Mouse (Mus musculus): ENCODE results near the gene St6galnac5. TPM values are rescaled to one million over a fixed set of nuclear protein-coding genes. Genes with fewer than 3 reads are reported as not detected.
A peak's percentile ranks its signal among the peaks of the same experiment; 100 is the strongest.

St6galnac5 gene
- total RNA-seq, 2 experiments from 2014 or later: 29.9 to 41.2 TPM

DNA sequence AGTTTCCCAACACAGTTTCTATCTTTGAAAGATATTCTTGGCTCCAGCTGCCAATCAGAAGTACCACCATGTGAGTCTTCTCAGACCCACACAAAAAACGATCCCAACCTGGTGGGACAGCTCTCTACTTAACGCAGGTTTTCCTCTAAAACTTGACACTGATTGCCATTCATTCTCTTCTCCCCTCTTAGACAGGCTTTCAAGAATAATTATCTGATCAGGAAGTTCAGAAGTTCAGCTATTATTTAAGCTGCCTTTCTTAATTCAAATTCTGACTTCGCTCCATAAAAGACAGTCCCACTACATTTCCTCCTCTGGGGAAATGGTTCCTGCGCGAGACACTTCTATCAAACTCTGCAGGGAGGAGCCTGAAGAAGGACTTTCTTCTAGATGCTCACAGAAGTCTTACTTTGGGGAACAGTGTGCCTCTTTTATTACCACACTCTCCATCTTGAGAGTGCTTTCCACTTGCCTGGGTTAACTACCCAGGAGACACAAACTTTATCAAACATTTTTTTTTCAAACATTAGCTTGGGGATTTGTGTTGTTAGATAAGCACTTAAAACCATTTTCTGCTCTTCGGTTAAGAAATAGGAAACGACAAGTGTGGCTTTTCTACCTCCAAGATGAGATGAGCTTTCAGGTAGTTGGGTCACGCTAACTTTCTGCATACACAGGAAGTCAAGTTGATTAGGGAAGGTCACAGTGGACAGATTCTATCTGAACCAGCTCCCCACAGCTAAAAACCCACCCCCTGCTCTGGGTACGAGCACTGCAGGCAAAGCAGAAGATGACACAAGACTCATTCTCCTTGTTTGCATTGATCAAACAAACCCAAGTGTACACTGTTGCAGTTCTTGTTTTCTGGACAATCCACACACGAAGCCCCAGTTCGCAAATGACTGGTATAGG, 30.2 kb downstream of the St6galnac5 start:
- intact Hi-C loops (cut with DNase I): no loop called here
- no peak for DNase-seq (ENCODE audit: low spot score in 2 of 2)

DNA sequence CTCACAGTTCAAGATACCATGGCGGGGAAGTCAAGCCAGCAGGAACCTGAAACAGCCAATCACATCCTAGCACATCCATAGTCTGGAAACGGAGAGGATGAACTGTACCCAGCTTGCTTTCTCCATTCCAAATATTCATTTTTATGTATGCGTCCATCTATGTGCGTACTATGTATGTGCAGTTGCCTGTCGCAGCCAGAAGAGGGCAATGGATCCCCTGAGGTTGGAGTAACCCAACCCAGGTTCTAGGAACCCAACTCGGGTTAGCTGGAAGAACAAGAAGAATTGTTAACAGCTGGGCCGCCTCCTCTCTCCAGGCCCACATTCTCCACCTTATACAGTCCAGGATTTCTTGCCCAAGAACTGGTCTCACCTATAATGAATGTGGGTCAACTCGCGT, 31.1 kb downstream of the St6galnac5 start:
- DNase-seq (ENCODE audit: low spot score in 2 of 2): no peak
- intact Hi-C loops (cut with DNase I): no loop called here

- DNase-seq (ENCODE audit: low spot score in 2 of 2): no peak
- intact Hi-C loops (cut with DNase I): no loop called here
Observed at GRCm38 (mm10) chr3:152950299-152950698, 31.7 kb downstream of the St6galnac5 start.

- intact Hi-C loops (cut with DNase I): no loop called here
- DNase-seq (ENCODE audit: low spot score in 2 of 2): no peak
Observed at GRCm38 (mm10) chr3:152949233-152949777, 32.7 kb downstream of the St6galnac5 start.

DNA sequence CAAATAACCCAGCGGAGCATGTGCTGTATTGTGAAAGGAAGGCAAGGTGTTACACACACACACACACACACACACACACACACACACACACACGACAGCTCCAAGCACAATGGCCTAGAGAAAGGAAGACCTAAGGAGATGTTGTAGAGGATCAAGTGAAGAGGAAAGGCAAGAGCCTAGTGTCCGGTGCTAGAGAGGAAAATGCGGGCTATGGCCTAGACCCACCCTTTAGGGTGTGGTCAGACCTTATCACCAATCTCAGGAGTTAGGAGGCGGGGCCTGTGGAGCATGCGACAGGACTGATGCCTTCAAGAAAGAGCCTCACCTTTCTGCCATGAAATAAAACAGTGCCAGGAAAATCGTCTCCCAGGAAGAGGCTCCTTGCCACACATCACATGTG, 33.5 kb downstream of the St6galnac5 start:
- intact Hi-C loops (cut with DNase I): no loop called here
- DNase-seq (ENCODE audit: low spot score in 2 of 2): no peak

DNA sequence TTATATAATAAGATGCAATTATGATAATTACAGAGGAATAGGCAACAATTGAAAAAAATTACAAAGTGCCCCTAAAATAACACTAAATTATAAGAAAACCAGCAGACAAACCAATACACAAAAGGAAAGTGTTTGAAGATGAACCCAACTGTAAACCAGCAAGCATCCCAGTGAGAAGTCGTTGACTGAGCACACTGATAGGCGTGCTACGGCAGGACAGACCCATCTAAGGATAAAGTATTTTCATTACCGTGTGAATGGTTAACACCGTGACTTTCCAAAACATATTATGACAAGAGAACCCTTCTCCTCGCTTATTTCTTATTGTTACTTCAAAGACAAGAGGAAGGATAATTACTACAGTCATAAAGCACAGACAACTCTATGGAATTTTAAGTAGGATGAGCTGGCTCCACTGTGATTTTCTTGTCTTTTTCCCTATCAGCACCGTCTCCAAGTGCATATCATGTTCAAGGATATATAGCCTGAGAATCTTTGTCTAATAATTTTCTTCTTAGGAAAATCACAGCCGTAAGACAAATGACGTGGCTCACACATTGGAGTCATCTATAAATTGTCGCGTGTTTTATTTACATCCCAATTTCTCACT, 34.9 kb downstream of the St6galnac5 start:
- intact Hi-C loops (cut with DNase I): no loop called here
- no peak for DNase-seq (ENCODE audit: low spot score in 2 of 2)

DNA sequence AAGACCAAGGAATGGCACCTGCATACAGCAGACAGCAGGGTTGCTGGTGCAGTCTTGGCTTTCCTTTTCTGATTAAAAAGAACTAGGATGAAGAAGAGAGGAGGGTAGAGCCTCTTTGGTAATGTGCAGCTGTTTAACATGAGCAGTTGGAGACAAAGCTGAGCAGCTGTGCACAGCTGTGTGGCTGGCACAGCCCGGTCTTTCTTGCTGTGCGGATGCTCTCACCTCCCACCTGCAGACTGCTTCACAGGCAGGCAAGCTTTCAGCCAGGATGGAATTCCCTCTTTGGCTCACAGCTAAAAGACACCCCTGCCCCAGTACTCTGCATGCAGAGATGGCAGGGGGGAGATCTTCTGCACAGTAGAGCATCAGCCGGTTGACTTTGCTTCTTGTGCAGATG, 37.3 kb downstream of the St6galnac5 start:
- intact Hi-C loops (cut with DNase I): no loop called here
- peak in 1 of 2 experiments; percentile 18 for DNase-seq (ENCODE audit: low spot score in 2 of 2)

DNA sequence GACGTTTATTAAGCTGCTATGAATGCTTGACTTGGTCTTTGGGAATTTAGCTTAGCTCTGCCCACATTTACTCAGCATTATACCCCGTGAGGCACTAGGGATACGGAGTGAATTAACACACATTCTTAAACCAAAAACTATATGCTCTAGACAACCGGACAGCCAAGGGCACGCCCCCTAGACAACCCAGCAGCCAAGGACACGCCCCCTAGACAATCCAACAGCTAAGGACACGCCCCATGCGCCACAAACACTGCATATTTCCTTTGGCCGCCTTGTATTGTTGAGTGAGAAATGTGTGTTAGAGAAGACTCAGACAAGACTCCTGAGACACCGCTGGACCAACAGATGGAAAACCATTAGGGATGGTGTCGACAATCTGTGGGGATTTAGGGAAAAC, 39.1 kb downstream of the St6galnac5 start:
- no peak for DNase-seq (ENCODE audit: low spot score in 2 of 2)

DNA sequence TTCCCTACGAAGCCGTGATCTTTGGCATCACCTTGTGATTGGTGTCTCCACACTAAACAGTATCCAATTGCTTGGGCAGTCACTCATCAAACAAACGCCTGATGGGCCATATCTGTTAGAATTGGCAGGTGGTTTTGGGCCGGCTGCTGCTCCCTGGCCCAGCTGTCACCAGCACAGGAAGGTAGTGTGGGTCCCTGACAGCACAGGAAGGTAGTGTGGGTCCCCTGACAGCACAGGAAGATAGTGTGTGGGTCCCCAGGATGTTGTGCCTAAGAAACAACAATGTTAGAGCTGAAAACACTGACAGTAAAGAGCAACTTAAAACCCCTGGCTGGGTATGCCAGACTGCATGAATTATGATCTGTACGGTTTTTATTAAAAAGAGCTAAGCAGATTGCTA, 40.4 kb downstream of the St6galnac5 start:
- DNase-seq (ENCODE audit: low spot score in 2 of 2): no peak
- intact Hi-C loops (cut with DNase I): no loop called here

More for the DNA sequence above, 39.1 kb downstream of the St6galnac5 start:
- intact Hi-C loops (cut with DNase I): no loop called here

DNA sequence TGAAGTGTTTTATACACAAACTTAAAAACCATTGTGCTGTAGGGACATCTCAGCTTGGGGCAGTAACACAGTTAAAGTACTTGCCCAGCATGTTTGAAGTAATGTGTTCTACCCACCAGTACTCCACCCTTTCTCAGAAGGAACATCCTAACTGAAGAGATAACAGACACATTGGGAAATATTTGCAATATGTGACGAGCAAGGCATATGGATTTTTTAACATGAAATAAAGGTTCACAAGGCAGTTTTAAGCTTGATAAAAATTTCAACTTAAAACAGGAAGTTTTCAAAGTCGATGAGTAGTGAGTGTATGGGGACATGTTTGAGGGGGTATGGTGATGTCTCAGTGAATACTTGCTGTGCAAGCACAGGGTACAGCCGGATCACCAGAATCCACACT, 45.7 kb downstream of the St6galnac5 start:
- intact Hi-C loops (cut with DNase I): no loop called here
- DNase-seq (ENCODE audit: low spot score in 2 of 2): no peak

DNA sequence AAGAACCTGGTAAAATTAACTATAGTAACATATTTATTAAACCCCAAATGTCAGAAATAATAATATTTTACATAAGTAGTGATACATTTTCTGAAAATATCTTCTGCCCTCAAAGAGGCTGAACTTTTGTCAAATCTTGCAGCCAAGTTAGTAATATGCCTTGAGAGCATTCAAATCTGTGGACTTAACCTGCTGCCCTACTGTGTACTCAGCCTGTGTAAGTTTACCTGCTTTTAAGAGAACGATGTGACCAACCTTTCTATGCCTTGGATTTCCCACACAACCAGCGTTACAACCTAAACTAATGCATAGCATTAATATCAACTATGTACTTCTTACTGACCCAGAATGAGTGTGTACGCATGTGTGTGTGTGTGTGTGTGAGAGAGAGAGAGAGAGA, 48.3 kb downstream of the St6galnac5 start:
- no peak for DNase-seq (ENCODE audit: low spot score in 2 of 2)
- intact Hi-C loops (cut with DNase I): no loop called here

GRCm38 (mm10) chr3:152932544-152932943, 49.5 kb downstream of the St6galnac5 start:
- intact Hi-C loops (cut with DNase I): no loop called here
- DNase-seq (ENCODE audit: low spot score in 2 of 2): no peak

DNA sequence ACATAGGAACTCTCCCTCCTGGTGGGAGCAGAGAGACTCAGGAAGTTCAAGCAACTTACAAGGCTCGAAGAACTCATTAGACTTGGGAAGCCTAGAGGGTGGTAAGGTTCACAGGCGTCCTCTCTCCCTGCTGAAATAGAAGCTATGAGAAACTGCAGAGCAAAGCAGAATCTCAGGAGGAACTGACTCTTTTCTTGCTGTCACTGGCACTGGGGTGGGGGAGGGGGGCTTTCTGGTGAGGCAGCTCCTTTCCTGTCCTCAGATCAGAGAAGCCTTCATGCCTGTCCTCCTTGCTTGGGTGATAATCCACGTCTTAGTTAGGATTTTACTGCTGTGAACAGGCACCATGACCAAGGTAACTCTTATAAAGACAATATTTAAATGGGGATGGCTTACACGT, 50.0 kb downstream of the St6galnac5 start:
- intact Hi-C loops (cut with DNase I): no loop called here

GRCm38 (mm10) chr3:152931354-152931753, 50.7 kb downstream of the St6galnac5 start:
- DNase-seq (ENCODE audit: low spot score in 2 of 2): no peak
- intact Hi-C loops (cut with DNase I): no loop called here

More for the DNA sequence above, 50.0 kb downstream of the St6galnac5 start:
- DNase-seq (ENCODE audit: low spot score in 2 of 2): no peak

DNA sequence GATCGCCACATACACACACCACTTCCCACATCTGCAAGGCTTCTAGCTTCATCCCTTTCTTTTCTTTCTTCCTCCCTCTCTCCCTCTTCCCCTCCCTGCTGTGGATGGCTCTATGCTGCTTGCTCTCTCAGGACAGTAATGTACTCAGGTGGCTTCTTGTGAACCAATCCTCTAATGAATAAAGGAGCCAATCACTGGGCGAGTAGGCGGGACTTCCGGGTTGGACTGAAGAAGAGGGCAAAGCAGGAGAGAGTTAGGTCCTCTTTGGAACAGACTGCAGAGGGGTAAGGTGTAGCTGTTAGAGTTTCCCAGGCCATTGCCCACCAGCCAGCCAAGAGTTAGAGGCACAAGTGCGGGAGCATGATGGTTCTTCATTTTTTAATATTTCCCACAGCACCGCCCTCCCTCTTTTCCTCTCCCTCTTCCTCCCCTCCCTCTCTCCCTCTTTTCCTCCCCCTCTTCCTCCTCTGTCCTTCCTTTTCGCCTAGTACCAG, 52.2 kb downstream of the St6galnac5 start:
- intact Hi-C loops (cut with DNase I): no loop called here
- no peak for DNase-seq (ENCODE audit: low spot score in 2 of 2)

DNA sequence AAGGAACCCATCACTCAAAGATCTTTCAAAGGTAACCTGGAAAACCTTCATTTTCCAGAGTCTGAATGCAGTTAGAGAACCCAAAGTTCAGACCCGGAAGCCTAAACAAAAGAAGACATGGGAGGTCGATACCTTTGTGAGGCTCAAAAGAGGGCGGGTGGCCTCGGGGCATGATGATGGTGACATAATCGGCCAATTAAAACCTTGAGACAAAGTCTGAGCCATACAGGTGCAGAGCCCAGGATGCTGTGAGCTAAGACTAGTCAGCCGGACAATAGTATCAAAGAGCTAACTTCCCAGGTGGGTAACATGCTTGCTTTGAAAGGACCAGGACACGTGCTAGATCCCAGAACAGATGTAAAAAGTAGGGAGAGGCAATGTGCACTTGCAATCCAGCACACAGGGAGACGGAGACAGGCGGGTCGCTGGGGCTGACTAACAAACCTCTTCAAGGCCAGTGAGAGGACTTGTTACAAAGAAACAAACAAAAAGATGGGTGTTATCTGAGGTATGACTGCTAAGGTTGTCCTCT, 52.7 kb downstream of the St6galnac5 start:
- intact Hi-C loops (cut with DNase I): no loop called here

DNA sequence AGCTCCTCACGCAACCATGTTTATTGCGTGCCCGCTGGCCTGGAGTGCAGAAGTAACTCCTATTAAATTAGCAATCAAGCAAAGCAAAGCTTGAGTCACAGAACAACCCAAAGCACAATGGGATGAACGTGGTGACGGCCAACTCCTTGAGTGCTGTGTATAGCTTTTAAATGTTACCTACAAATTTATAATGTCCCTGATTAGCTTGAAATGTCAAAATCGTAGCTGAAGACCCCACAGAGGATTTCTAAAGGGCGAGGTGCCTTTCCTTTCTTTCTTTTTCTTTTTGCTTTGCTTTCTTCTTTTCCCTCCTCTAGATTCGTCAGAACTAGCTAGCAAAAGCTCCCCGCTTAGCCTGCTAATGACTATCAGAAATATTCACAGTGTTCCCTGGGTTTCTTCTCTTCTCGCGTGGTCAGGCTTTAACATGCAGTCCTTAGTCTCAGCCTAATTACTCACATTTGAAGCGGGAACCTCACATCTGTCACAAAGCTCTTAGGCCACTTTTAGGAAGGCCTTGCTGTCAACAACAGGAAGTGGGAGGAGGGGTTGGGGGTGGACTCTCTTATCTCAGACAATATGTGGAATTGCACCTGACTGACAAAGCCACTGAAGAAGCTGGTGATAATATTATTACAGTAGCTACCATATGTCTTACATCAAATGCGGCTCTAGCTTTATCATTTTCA, 53.6 kb downstream of the St6galnac5 start:
- DNase-seq (ENCODE audit: low spot score in 2 of 2): no peak
- intact Hi-C loops (cut with DNase I): no loop called here

More for the DNA sequence above, 52.7 kb downstream of the St6galnac5 start:
- no peak for DNase-seq (ENCODE audit: low spot score in 2 of 2)

DNA sequence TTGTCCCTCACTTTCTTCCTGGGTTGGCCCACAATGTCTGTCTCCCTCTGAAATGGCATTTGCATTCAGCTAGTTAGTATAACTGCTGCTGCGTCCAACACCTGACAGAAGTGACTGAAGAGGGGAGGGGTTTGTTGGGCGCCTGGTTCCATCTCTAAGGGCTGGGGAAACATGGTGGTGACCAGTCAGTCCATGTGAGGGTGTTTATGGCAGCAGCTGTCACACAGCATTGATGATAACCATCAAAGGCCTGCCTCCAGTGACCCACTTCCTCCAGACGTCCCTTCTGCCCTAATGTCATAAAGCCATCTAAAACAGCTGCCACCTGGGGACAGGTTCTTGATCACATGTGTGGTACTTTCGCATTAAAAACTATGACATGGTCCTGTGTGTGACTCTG, 55.9 kb downstream of the St6galnac5 start:
- no peak for DNase-seq (ENCODE audit: low spot score in 2 of 2)
- intact Hi-C loops (cut with DNase I): no loop called here

- intact Hi-C loops (cut with DNase I): no loop called here
Observed at GRCm38 (mm10) chr3:152925364-152925763, 56.7 kb downstream of the St6galnac5 start.

GRCm38 (mm10) chr3:152923530-152923929, 58.5 kb downstream of the St6galnac5 start:
- no peak for DNase-seq (ENCODE audit: low spot score in 2 of 2)
- intact Hi-C loops (cut with DNase I): no loop called here

More at GRCm38 (mm10) chr3:152925364-152925763, 56.7 kb downstream of the St6galnac5 start:
- DNase-seq (ENCODE audit: low spot score in 2 of 2): no peak
